Mouse (Mus musculus) granulocyte monocyte progenitor cell, adult 5-6 weeks (primary cell): ENCODE data around the gene Twnk. TPM values are rescaled to one million over a fixed set of nuclear protein-coding genes. Genes with fewer than 3 reads are reported as not detected.

Experiments
- ATAC-seq: replicated peaks from 2 replicates; pipeline ENCODE4 v1.8.0; 2016; ENCODE audit warnings: mild to moderate bottlenecking, moderate TSS enrichment, inconsistent platforms; ENCODE audit not compliant: poor library complexity, severe bottlenecking
- total RNA-seq, 2 experiments: library from RNA; stranded (forward) in 1 of 2; stranded (reverse) in 1 of 2; fragments of 200-712, 200-1000 nt in 1 of 2; fragments of >200 nt in 1 of 2; fragmentation: Nextera tagmentation in 1 of 2; gene quantifications; 2 replicates each; pipeline ENCODE4 v1.2.3; 2014 to 2017

The Twnk gene
- total RNA-seq, 2 experiments from 2014 or later = 23.0 to 30.2 TPM

DNA sequence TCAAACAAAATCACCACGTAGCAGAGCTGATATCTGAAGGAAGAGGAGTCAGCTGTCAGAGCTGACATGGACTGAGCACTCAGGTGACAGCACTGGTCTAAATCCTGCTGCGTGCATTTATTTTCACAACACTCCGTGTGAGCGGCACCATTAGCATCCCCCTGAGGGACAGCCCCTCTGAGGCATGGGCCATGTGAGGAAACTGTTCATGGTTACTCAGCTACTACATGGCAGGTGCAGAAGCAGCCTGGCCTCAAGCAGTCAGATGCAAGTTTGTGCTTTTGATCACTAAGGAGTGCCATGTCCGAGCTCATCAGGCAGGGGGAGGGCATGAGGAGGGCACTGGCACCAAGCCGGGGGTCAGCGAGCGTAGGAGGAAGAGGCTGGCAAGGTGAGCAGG, 5.8 kb upstream of the Twnk start:
- no peak for ATAC-seq

DNA sequence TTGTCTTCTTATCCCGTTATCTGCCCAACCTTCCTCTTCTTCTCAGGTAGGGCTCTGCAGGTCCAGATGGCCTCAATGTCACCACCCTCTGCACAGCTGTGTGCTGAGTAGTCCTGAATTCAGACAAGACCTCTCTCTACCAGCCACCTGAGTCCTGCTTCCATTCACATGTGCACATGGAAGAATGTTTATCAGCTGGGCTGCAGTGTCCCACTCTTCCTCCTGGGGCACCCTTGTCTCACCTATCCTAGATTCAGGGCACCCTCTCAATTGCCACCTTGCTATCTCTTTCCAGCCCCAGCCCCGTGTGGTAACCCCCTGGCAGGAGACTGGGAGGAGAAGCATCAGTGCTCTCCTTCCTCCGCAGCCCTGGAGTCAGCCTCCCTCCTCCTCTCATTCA, 3.2 kb upstream of the Twnk start:
- ATAC-seq = no peak

DNA sequence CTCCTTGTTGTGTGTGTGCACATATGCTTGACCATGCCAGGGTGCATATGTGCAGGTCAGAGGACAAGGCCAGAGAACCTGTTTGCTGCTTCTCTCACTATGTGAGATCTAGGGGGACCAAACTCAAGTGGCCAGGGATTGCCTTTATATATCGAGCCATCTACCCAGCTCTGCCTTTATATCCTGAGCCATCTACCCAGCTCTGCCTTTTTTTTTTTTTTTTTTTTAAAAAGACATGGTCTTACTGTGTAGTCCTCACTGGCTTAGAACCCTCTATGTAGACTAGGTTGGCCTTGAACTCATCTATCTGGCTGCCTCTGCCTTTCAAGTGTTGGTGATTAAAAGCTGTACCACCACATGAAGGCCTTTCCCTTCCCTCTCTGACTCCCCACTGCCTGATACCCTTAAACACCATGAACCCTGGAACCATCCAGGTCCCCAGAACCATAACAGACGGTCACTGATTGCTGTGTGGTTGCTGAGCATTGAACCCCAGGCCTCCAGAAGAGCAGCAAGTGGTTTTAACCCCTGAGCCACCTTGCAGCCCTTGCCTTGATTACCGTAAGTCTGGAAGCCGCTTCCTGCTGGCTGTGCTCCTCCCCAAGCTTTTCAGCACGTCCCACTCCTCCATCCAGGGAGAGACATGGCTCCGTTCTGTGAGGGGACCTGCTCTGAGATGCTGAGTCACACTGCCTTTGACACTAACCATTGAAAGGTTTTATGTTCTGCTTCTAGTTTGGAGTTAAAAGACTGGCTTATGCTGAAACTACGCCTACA, 1.5 kb upstream of the Twnk start:
- ATAC-seq = no peak

DNA sequence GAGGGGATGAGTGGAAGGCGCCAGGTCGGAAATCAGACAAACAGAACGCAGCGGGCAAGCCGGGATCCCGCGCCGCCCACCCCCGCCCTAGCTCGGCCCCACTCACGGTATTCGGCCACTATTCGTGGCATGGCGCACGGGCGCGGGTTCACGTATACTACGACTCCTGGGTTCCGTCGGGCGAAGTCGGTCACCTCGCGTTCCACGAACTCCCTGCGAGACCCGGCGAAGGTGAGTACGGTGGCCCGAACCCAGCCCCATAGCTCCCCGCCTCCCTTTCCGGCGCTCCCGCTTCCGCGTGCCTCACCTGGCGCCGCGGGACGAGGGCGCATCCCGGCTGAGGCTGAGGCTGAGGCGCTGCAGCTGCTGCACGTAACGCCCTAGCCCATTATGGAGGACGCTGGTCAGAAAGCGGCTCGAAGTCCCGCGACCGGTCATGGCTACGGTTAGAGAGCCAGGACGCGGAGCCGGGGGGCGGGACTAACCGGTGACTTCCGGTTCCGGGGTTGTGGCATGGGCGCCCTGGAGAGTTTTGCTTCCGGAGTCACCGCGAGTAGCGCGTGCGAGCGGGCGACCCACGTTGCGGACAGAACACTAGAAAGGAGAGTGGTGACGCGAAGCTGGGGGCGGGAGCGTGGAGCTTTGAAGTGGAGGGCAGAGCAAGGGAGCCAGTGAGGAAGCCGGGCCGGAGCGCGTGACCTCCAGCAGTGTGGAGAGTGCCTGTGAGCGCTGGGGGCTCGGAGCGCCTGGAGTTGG, 672 bp downstream of the Twnk start, which contains the start of gene Mrpl43:
Gene Mrpl43, minus strand, starts transcription at position 486 of the 756 bp plus-strand sequence.
- peak; percentile 89 for ATAC-seq

DNA sequence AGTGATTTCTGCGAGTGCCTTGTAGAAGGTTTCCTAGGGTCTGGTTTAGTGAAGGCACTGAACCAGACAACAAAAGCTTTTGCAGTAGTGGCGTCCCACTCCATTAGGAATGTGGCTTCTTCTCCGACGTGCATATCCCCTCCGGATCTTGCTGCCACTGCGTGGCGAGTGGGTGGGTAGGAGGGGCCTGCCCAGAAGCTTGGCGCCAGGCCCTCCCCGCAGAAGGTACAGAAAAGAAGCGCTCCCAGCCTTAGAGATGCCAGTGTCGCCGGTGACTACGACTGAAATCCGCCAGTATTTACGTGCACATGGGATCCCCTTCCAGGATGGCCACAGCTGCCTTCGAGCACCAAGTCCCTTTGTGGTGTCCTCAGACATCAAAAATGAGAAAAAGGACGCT, 1.6 kb downstream of the Twnk start:
- no peak for ATAC-seq

DNA sequence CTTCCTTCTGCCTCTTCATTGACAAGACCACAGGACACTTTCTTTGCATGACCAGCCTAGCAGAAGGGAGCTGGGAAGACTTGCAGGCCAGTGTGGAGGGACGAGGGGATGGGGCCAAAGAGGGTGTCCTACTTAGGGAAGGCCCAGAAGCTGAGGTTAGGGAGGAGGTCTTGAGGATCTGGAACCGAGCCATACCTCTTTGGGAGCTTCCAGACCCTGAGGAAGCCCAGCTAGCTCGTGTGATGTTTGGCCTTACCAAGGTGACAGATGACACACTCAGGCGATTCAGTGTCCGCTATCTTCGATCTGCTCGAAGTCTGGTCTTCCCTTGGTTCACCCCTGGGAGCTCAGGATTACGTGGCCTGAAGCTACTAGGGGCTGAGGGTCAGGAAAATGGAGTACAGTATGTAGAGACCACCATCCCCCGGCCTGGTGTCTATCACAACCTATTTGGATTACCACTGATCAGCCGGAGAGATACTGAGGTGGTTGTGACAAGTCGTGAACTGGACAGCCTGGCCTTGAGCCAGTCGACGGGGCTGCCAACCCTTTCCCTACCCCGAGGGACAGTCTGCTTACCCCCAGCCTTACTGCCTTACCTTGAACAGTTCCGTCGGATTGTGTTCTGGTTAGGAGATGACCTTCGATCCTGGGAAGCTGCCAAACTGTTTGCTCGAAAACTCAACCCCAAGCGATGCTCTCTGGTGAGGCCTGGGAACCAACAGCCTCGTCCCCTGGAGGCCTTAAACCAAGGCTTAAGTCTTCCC, 2.1 kb downstream of the Twnk start:
- ATAC-seq = no peak

DNA sequence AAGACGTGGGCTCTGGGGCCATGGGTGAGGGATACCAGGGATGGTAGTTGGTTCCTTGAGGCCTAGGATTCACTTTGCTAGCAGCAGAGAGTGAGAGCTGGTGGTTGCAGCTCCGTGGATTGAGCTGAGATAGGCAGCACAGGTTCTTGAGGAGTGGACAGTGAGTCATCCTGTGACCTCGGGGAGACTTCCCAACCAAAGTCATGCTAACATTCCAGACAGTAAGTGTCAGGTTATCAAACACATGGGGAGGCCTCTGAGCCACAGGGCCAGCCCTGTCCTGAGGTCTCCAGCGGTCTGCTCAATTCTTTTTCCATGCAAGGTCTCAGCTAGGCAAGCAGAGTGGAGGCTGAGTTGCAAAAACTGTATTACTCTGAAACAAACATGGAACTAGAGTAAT, 5.2 kb downstream of the Twnk start:
- ATAC-seq = no peak

DNA sequence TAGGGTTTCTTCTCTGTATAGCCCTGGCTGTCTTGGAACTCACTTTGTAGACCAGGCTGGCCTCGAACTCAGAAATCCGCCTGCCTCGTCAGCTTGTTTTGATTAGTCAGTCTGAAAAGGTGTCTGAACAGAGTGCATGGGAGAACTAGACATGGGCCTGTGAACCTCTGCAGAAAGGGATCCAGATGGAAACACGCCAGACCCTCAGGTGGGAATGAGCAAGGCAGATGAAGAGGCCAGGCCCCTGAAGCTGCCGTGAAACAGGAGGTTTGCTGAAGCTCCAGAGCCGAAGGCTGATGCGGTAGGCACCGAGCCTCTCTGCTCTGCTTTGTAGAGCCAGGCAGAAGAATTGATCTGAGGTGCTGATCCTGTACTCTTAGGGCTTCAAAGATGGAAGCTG, 6.8 kb downstream of the Twnk start:
- no peak for ATAC-seq

DNA sequence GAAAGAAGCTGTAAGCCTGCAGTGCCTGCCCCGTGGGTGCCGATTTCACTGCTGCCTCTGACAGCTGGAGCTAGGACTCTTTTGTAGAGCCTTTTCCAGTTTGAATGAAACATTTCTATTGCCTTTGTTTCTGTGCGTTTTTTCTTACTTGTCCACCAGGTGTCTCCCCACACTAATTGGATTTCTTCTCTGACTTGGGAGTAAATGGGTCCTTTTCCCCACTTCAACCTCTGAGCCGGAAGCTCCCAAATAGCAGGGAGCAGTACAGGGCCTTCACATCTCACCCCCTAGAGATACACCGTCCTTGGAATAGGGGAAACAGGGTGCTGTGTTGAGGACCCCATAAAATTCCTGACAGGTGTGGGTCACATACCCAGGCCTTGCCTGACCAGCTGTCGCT, 7.2 kb downstream of the Twnk start:
- ATAC-seq = no peak

DNA sequence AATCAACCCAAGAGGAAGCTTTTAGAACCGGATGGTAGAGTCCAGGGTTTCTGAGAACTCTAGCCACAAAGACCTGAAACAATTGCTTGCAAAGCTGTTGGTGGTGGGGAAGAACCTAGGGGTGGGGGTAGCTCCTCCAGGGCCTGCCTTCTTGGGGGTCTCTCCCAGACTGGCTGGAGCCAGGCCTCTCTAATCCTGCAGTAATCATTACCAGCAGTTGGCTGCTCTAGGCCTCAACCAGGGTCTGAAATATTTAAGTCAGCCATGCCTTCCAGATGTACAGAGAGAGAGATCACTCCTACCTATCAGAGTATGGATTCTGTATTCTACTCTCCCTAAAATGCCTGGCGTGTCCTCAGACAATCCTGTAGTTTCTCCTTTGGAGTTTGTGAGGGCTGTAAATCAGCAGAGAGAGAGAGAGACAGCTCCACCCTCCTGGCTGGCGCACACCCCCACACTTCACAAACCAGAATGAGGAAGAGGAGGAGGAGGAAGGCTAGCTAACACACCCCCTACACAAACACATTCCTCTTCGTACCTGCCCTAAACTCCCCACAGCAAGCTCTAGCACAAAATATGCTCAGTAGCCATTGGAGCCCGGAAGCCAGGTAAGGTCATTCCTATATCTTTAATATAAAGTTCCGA, 8.2 kb downstream of the Twnk start:
- ATAC-seq = no peak

DNA sequence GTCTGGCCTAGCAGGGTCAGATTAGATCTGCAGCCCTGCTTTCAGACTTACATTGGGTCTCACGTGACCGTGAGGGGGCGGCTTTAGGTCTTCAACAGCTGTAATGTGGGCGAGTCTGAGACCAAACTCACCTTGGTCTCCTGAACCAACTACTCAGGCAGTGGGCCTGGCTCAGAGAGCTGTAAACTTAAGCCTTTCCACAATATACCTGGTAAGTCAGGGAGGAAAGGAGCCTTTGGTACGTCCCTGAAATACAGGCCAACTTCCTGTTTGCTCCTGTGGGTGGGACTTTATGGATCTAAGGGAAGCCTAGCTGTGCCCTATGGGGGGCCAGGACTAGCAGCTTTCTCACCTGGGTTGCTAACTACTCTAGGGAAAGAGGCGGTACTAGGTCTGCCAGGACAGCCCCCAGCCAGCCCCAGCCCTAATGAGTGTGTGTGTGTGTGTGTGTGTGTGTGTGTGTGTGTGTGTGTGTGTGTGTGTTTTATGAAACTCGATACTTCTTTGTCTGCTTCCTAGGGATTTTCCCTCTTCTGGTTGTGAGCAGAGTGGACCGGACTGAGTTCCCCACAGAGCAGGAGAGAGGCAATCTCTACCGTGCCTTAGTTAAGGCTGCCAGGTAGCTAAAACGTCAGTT, 9.0 kb downstream of the Twnk start, which contains the start of gene Lzts2:
Gene Lzts2, plus strand, starts transcription at position 80 of the 637 bp plus-strand sequence.
- ATAC-seq = peak; percentile 22; the same call in 1 of the 2 replicates

DNA sequence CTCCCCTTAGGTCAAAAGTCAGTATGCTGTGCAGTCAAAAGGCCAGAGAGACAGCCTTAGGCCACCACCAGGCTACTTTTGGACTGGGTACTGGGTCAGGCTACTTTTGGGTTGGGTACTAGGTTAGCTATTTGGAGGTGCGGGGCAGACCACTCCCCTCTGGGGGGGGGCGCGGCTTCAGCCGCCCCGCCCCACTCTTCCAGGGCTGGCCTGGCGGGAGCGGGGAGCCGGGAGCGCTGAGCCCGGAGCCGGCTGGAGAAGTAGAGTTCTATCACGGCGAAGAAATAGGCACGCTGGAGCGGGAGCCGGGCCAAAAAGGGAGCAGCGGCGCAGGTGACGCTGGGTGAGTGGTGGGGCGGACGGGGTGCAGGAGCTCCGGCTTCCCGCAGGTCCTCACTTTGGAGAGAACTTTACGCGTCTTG, 9.5 kb downstream of the Twnk start:
- peak; percentile 14 for ATAC-seq

DNA sequence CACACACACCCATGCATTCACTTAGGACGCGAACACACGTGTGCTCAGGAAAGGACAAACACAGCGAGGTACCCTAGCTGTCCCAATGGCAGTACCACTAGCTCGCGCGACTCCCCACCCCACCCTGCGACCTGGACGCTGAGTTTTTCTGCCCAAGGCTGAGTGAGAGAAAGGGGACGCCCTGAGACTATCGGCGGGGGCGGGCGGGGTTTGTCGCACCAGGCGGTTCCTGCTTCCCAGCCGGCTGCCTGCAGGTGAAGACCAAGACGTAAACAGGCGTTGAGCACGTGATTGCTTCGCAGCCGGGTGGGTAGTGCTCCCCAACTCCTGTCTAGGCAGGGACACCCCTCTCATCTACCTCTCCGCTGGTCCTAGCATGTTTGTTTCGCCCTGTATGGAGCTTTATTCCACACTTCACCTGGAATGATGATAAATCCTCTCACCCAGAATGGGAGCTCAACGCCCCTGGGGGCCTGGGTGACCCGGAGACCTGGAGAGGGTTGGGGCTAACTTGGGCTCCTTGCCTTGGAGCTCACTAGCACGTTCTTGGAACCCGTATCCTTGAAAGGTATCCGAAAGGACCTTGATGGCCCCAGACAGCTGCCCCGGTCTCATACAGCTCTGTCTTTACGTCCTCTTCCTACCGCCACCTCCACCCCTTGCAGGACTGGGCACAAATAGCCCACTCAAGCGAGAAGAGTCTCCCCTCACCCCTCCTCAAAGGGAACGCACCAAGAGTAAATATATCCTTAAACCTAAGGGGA, 10.2 kb downstream of the Twnk start:
- peak; percentile 16; the same call in 1 of the 2 replicates for ATAC-seq

DNA sequence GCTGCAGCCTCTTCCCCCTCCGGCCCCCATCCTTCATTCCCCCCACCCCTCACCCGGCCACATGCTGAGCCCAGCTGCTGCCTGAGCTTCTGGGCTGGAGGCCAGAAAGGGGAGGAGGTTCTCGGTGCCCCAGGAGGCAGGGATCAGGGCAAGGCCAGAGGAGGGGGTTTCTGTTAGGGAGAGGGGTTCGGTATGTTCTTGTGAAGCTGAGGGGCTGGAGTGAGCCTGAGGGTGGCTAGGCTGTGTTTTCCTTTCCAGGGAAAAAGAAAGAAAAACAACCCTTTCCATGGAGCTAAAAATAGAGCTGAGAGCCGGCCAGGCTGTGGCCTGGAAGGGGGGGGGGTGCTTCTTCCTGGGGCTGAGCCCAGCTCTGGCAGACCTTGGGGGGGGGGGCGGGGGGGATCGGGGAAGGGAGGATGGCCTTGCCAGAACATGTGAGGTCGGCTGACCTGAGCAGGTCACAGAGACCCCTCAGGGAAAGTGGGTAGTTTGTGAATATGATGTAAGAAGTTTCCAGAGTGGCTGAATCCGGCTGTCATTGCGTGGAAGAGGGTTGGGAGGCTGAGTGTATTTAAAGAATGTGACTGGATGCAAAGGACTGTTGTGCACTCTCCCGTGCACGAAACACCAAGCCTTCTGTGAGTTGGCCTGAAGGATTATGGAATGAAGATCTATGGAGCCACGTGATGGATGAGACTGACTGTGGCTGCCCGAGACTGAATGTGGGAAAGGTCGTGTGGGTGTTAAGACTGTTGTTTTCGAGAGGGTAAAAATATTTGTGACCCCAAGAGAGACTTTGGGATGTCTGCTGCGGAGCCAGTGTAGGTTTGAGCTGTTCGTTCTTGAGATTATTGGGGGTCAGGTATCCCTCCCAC, 11.1 kb downstream of the Twnk start:
- ATAC-seq = 0 out of 2 replicates have a peak, but pooled peaks have one; percentile 15

DNA sequence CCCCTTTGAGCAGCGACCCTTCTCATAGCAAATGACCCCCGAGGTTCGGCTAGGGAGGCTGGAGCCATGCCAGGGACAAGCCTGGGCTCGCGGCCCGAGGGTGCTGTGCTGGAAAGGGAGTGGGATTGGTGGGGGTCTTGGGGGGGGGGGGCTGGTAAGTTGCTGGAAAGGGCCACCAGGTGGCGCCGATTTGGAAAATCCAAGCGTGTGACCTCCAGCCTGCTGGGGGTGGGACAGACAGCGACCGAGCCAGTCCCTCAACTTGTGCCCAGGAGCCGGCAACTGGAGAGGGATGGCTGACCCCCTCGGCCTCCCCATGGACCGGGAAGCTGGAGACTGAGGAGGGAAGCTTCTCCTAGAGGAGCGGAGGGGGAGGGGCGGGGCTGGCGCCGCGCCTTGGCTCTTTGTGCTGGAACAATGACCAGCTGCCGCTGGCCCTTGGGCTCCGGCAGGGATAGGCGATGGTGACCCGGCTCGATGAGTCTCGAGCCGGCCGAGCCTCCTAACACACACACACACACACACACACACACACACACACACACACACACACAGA, 11.8 kb downstream of the Twnk start:
- no peak for ATAC-seq

DNA sequence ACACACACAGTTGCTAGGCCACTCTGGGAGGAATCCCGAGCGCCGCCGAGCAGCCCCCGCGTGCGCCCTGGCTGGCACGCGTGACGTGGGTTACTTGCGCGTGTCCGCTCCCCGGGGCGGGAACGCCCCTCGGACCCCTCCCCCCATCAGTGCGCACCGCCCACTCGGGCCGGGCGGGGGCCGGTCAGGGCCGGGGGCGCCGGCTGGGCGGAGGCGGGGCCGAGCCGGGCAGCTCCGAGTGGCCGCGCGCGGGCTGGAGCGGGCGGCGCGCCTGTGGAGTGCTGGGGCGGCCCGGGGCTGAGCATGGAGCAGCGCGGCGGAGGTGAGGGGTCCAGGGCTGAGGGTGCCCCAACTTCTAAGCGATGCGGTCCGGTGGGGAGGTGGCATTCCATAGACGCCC, 12.4 kb downstream of the Twnk start:
- ATAC-seq = peak; percentile 42

DNA sequence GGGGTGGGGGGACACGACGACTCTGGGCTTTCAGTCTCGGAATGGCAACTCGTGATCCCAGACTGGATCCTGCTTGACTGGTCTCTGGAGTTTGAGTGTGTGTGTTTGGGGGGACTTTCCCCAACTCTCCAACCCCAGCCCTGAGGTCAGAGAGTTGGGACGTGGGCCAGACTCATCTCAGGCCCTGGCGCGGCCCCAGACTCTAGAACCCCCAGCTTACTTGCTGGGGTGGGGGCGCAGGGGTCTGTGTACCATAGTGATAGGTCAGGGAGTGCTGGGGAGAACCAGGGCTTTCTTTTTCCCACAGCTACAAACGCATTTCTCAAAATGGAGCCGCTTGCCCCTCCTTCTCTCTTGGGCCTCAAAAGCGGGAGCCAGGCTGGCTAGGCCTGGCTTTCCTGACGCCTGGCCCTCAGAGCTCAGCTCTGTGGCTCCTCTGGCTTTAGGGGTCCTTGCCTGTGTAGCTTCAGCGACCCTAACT, 12.9 kb downstream of the Twnk start:
- ATAC-seq = no peak

DNA sequence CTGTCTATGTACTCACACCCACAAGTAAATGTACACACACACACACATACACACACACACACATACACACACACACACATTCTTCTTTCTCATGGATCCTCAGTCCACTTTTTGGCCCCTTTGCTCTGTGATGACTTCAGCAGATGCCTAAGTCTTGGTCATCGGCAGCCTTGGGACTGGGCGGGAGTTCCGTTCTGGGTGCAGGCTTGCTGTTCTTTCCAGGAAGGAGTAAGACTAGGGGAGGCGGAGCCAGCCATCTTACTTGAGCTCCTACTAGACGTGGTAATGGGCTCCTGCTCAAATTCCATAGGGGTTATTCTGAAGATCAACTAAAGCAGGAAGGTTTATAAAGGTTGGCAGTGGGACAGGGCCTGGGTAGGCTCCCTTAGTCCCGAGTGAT, 14.9 kb downstream of the Twnk start:
- ATAC-seq = no peak
